Mouse (Mus musculus) intestine, embryonic 16.5 days (tissue): ENCODE measurements around the gene Klc2. TPM values are rescaled to one million over a fixed set of nuclear protein-coding genes. Genes with fewer than 3 reads are reported as not detected.
A peak's percentile ranks its signal among the peaks of the same experiment; 100 is the strongest.

ENCODE experiments used
- ATAC-seq: fragments of 200-750 bp; cut with Nextera tagmentation; 2 replicates; pipeline ENCODE4 v1.8.0; 2017; ENCODE audit warnings: moderate TSS enrichment, moderate library complexity
- H3K27ac ChIP-seq: fragments of 300-500 bp; sonication (generic); 2 replicates; pipeline ENCODE4 v1.5.1; 2014; ENCODE audit warnings: mild to moderate bottlenecking, low read length
- H3K27me3 ChIP-seq: fragments of 300-500 bp; sonication (generic); replicated peaks from 2 replicates; pipeline ENCODE4 v1.6.1; 2014; ENCODE audit warnings: low read length, control low read depth, mixed read lengths; ENCODE audit not compliant: control insufficient read depth, insufficient read depth
- H3K36me3 ChIP-seq: fragments of 300-500 bp; sonication (generic); 2 replicates; pipeline ENCODE4 v1.6.1; 2014; ENCODE audit warnings: low read length, control low read depth; ENCODE audit not compliant: control insufficient read depth, insufficient read depth
- H3K4me1 ChIP-seq: fragments of 300-500 bp; sonication (generic); 2 replicates; pipeline ENCODE4 v1.6.1; 2014; ENCODE audit warnings: low read length, control low read depth, mixed read lengths; ENCODE audit not compliant: control insufficient read depth, insufficient read depth
- H3K4me2 ChIP-seq: fragments of 300-500 bp; sonication (generic); 2 replicates; pipeline ENCODE4 v1.6.1; 2014; ENCODE audit warnings: low read depth, low read length, control low read depth
- H3K4me3 ChIP-seq: fragments of 300-500 bp; sonication (generic); 2 replicates; pipeline ENCODE4 v1.5.1; 2014; ENCODE audit warnings: mild to moderate bottlenecking, low read length
- H3K9ac ChIP-seq: fragments of 300-500 bp; sonication (generic); 2 replicates; pipeline ENCODE4 v1.6.1; 2014; ENCODE audit warnings: low read depth, low read length
- H3K9me3 ChIP-seq: fragments of 300-500 bp; sonication (generic); 2 replicates; pipeline ENCODE4 v1.6.1; 2016; ENCODE audit warnings: low read length, control low read depth; ENCODE audit not compliant: control insufficient read depth
- WGBS: fragments of 180-500 bp; shearing (Covaris S2); extraction: QIAGEN DNeasy Blood & Tissue Kit; methylation state at CpG from one replicate; pipeline ENCODE4 v1.1.7; 2014; 5-methylcytosine and 5-hydroxymethylcytosine counted together
- polyA plus RNA-seq: library from polyadenylated mRNA; unstranded; fragments of >200 nt; fragmentation: Nextera tagmentation; extraction: Ambion mirVana; gene quantifications from 2 replicates; pipeline ENCODE4 v1.2.1, GENCODE M21; 2015

The Klc2 gene
- polyA plus RNA-seq, 1 experiment from 2014 or later: 13.6 TPM

- 0 out of 2 replicates have a peak overlapping the region, but pooled peaks have one; percentile 91 for H3K4me2 ChIP-seq
- ATAC-seq: no peak
- H3K27me3 ChIP-seq: peaks cover 61% of the 10 kb centered on the region
- peaks cover 14% of the 10 kb centered on the region for H3K4me1 ChIP-seq
- no peaks in the 10 kb centered on the region for H3K36me3 ChIP-seq
- peak overlapping the region; percentile 48; the same call in 1 of the 2 replicates for H3K9ac ChIP-seq
- H3K27ac ChIP-seq: no peak overlapping the region
- 56% methylated on average over 3 of the region's 3 CpGs for WGBS
- peak overlapping the region; percentile 56 for H3K4me3 ChIP-seq
- H3K9me3 ChIP-seq: no peaks in the 10 kb centered on the region
These were observed 34.2 kb downstream of the Klc2 start for GRCm38 (mm10) chr19:5083961-5084833.

- Histone ChIP-seq H3K4me2 (no peak overlapping the region), H3K4me3 (no peak overlapping the region), H3K4me1 (peaks cover 9% of the 10 kb centered on the region), H3K9me3 (no peaks in the 10 kb centered on the region), H3K27me3 (peaks cover 61% of the 10 kb centered on the region), H3K27ac (no peak overlapping the region), H3K9ac (no peak overlapping the region), H3K36me3 (no peaks in the 10 kb centered on the region)
- no peak for ATAC-seq
- 62% methylated on average over 24 of the region's 24 CpGs for WGBS
These were observed 35.8 kb downstream of the Klc2 start for GRCm38 (mm10) chr19:5082596-5082995.

- Histone ChIP-seq H3K4me1 (peaks cover 7% of the 10 kb centered on the region), H3K9me3 (no peaks in the 10 kb centered on the region), H3K9ac (no peak overlapping the region), H3K4me3 (no peak overlapping the region), H3K4me2 (no peak overlapping the region), H3K27me3 (peaks cover 61% of the 10 kb centered on the region), H3K27ac (no peak overlapping the region), H3K36me3 (no peaks in the 10 kb centered on the region)
- ATAC-seq: no peak
- WGBS: 60% methylated on average over 18 of the region's 18 CpGs
These were observed 36.4 kb downstream of the Klc2 start for GRCm38 (mm10) chr19:5082005-5082404.

GRCm38 (mm10) chr19:5079279-5079678 is 39.1 kb downstream of the Klc2 start:
- Histone ChIP-seq H3K4me3 (no peak overlapping the region), H3K36me3 (no peaks in the 10 kb centered on the region), H3K27me3 (peaks cover 39% of the 10 kb centered on the region), H3K9ac (no peak overlapping the region), H3K4me1 (no peaks in the 10 kb centered on the region), H3K4me2 (no peak overlapping the region), H3K9me3 (no peaks in the 10 kb centered on the region; the same call in 1 of the 2 replicates), H3K27ac (no peak overlapping the region)
- ATAC-seq: no peak
- 80% methylated on average over 1 of the region's 1 CpGs for whole genome bisulfite sequencing

- Histone ChIP-seq H3K4me1 (peaks cover 40% of the 10 kb centered on the region), H3K4me2 (no peak overlapping the region), H3K9me3 (no peaks in the 10 kb centered on the region; the same call in 1 of the 2 replicates), H3K4me3 (no peak overlapping the region), H3K27me3 (peaks cover 11% of the 10 kb centered on the region; the same call in 1 of the 2 replicates), H3K36me3 (no peaks in the 10 kb centered on the region), H3K9ac (no peak overlapping the region), H3K27ac (no peak overlapping the region)
- 24% methylated on average over 5 of the region's 5 CpGs for WGBS
- ATAC-seq: no peak
These were observed 44.8 kb downstream of the Klc2 start for GRCm38 (mm10) chr19:5073518-5073917.

- peak overlapping the region; percentile 63; the same call in 1 of the 2 replicates for H3K27ac ChIP-seq
- H3K4me1 ChIP-seq: peaks cover 45% of the 10 kb centered on the region
- peaks cover 15% of the 10 kb centered on the region; the same call in 1 of the 2 replicates for H3K27me3 ChIP-seq
- H3K4me3 ChIP-seq: peak overlapping the region; percentile 63
- no peaks in the 10 kb centered on the region; the same call in 1 of the 2 replicates for H3K9me3 ChIP-seq
- H3K36me3 ChIP-seq: no peaks in the 10 kb centered on the region
- 1% methylated on average over 15 of the region's 15 CpGs for WGBS
- H3K4me2 ChIP-seq: peak overlapping the region; percentile 67
- ATAC-seq: peak; percentile 9; the same call in 1 of the 2 replicates
- no peak overlapping the region for H3K9ac ChIP-seq
These were observed 45.3 kb downstream of the Klc2 start for GRCm38 (mm10) chr19:5073028-5073427.

- H3K9me3 ChIP-seq: no peaks in the 10 kb centered on the region; the same call in 1 of the 2 replicates
- H3K9ac ChIP-seq: peak overlapping the region; percentile 14
- H3K4me2 ChIP-seq: peak overlapping the region; percentile 67
- WGBS: 3% methylated on average over 20 of the region's 20 CpGs
- peaks cover 51% of the 10 kb centered on the region for H3K4me1 ChIP-seq
- no peaks in the 10 kb centered on the region for H3K36me3 ChIP-seq
- peak overlapping the region; percentile 63 for H3K4me3 ChIP-seq
- ATAC-seq: peak; percentile 48
- peaks cover 16% of the 10 kb centered on the region; the same call in 1 of the 2 replicates for H3K27me3 ChIP-seq
- peak overlapping the region; percentile 63 for H3K27ac ChIP-seq
These were observed 45.9 kb downstream of the Klc2 start for GRCm38 (mm10) chr19:5072389-5073019.

- ATAC-seq: peak; percentile 85
- WGBS: 1% methylated on average over 40 of the region's 40 CpGs
- Histone ChIP-seq H3K27ac (peak overlapping the region; percentile 85), H3K36me3 (no peaks in the 10 kb centered on the region), H3K9me3 (no peaks in the 10 kb centered on the region; the same call in 1 of the 2 replicates), H3K4me3 (peak overlapping the region; percentile 63), H3K27me3 (peaks cover 23% of the 10 kb centered on the region; the same call in 1 of the 2 replicates), H3K4me1 (peaks cover 58% of the 10 kb centered on the region), H3K4me2 (peak overlapping the region; percentile 67), H3K9ac (peak overlapping the region; percentile 58)
These were observed 46.6 kb downstream of the Klc2 start for GRCm38 (mm10) chr19:5071545-5072369.
